ENCODE assay signal across 29 mouse cellular contexts in genomic region chr5:138267114-138267513, GRCm38 (mm10). TPM values are rescaled to one million over a fixed set of nuclear protein-coding genes. Genes with fewer than 3 reads are reported as not detected.
DNase-seq lines count a peak whose midpoint lies in the region; ATAC-seq lines count a peak whose summit lies in the region.
"Had no signal": no experiment of that assay in that cellular context is flagged by ENCODE, and none has a peak within 500 bp of the region (broad histone marks: within the 10 kb centered on the region; RNA-seq: fewer than 3 reads in every experiment).

No protein-coding gene starts in this region.

- H3K27ac ChIP-seq in liver, embryonic 11.5 days (ENCODE audit: low read depth, low read length) = no peak overlapping the region
- H3K27ac ChIP-seq: embryonic facial prominence, embryonic 13.5 days; embryonic facial prominence, embryonic 15.5 days; forebrain, embryonic 10.5 days; forebrain, embryonic 13.5 days; forebrain, embryonic 15.5 days had no signal

- no peak overlapping the region for H3K4me3 ChIP-seq in liver, embryonic 11.5 days (ENCODE audit: low read depth, low read length)
- H3K4me3 ChIP-seq: embryonic facial prominence, embryonic 13.5 days; embryonic facial prominence, embryonic 15.5 days; erythroblast, embryonic 14.5 days; forebrain, embryonic 10.5 days; forebrain, embryonic 13.5 days; forebrain, embryonic 15.5 days had no signal

- no peak overlapping the region for H3K9ac ChIP-seq in liver, embryonic 11.5 days (ENCODE audit: low read depth, low read length)
- H3K9ac ChIP-seq: embryonic facial prominence, embryonic 13.5 days; embryonic facial prominence, embryonic 15.5 days; forebrain, embryonic 13.5 days; forebrain, embryonic 15.5 days; forebrain, postnatal 0 days had no signal

- peaks cover 20% of the 10 kb centered on the region for H3K27me3 ChIP-seq in liver, embryonic 11.5 days (replicated peaks; ENCODE audit: control insufficient read depth, insufficient read depth, low read length)
- H3K27me3 ChIP-seq: forebrain, embryonic 15.5 days; Patski had no signal

- intact Hi-C loops in heart, postnatal 10 days (cut with DNase I) = no loop called here

- H3K4me1 ChIP-seq in liver, embryonic 11.5 days (replicated peaks; ENCODE audit: control insufficient read depth, insufficient read depth, low read length) = peaks cover 15% of the 10 kb centered on the region

- no peak for ATAC-seq in liver, embryonic 11.5 days (replicated peaks; ENCODE audit: low FRiP score)
- ATAC-seq: activated CD4-positive, CD25-positive, alpha-beta regulatory T cell, adult 4 months; CD4-positive, CD25-positive, alpha-beta regulatory T cell, adult 4 months; forebrain, embryonic 13.5 days; forebrain, embryonic 15.5 days; forebrain, postnatal 0 days; Patski had no signal

- H3K4me2 ChIP-seq in liver, embryonic 11.5 days = no peak overlapping the region
- H3K4me2 ChIP-seq: embryonic facial prominence, embryonic 13.5 days; embryonic facial prominence, embryonic 15.5 days; forebrain, embryonic 13.5 days; forebrain, embryonic 15.5 days had no signal

- no peaks in the 10 kb centered on the region for H3K9me3 ChIP-seq in liver, embryonic 11.5 days (ENCODE audit: control insufficient read depth, low read length)
- H3K9me3 ChIP-seq: embryonic facial prominence, embryonic 13.5 days; embryonic facial prominence, embryonic 15.5 days; forebrain, embryonic 10.5 days; forebrain, embryonic 13.5 days; forebrain, embryonic 15.5 days; G1E had no signal

- peak; percentile 66 for DNase-seq in heart, adult 11 months
- no peak for DNase-seq in heart, postnatal 10 days
- peak; percentile 9 for DNase-seq in liver, embryonic 11.5 days (ENCODE audit: low spot score)
- no peak for DNase-seq in liver
- DNase-seq in testis, postnatal 10 days (ENCODE audit: low spot score) = peak; percentile 32
- DNase-seq in testis, postnatal 14 days (ENCODE audit: low spot score) = no peak
- DNase-seq: adrenal gland, adult 8-10 months; adrenal gland, postnatal 14 days; adrenal gland, postnatal 36 days; B cell, adult 2 months; cerebellum, adult 11-12 months; cerebellum, adult 2 months; cerebellum, adult 9-10 months; cerebellum, postnatal 10 days; cerebellum, postnatal 25 days; forebrain, postnatal 0 days had no signal

- 84% methylated on average over 3 of the region's 3 CpGs for WGBS in liver, embryonic 11.5 days

- H3K36me3 ChIP-seq in liver, embryonic 11.5 days (ENCODE audit: control insufficient read depth, insufficient read depth, low read length) = peaks cover 2% of the 10 kb centered on the region; the same call in 1 of the 2 replicates

RNA-seq across cellular contexts. Expression of gene BC037034, which starts 3.3 kb away (rescaled TPM):
- 1 to 10 TPM; 5.4 to 6.5 TPM for total RNA-seq in heart, postnatal 10 days (2021)
- polyA plus RNA-seq in liver, embryonic 11.5 days (2014; fragmentation: Nextera tagmentation; extraction: Ambion mirVana) = 6.8 and 7.2 TPM in 2 replicates

RNA-seq across cellular contexts. Expression of gene Gal3st4, which starts 5.5 kb away (rescaled TPM):
- under 1 TPM; 0.36 to 0.47 TPM for total RNA-seq in heart, postnatal 10 days (2021)
- polyA plus RNA-seq in liver, embryonic 11.5 days (2014; fragmentation: Nextera tagmentation; extraction: Ambion mirVana) = 0.60 and 0.96 TPM in 2 replicates
- polyA plus RNA-seq: erythroblast, embryonic 14.5 days; G1E had no signal

RNA-seq across cellular contexts. Expression of gene Lamtor4, which starts 11.8 kb away (rescaled TPM):
- total RNA-seq in heart, postnatal 10 days (2021) = 10 to 100 TPM; 75.6 to 77.5 TPM
- polyA plus RNA-seq in liver, embryonic 11.5 days (2014; fragmentation: Nextera tagmentation; extraction: Ambion mirVana) = 40.3 and 49.2 TPM in 2 replicates

RNA-seq across cellular contexts. Expression of gene Gm43720, which starts 12.6 kb away (rescaled TPM):
- total RNA-seq in heart, postnatal 10 days (2021) = not detected
- 0.05 and 0.12 TPM in 2 replicates for polyA plus RNA-seq in liver, embryonic 11.5 days (2014; fragmentation: Nextera tagmentation; extraction: Ambion mirVana)
- total RNA-seq: adrenal gland, adult 18-20 months; adrenal gland, adult 8-10 months; adrenal gland, postnatal 14 days; adrenal gland, postnatal 36 days; CH12.LX had no signal
- polyA plus RNA-seq: activated CD4-positive, CD25-positive, alpha-beta regulatory T cell, adult 4 months; CD4-positive, CD25-positive, alpha-beta regulatory T cell, adult 4 months; embryonic facial prominence, embryonic 11.5 days; erythroblast, embryonic 14.5 days; G1E had no signal

RNA-seq across cellular contexts. Expression of gene Gpc2, which starts 12.7 kb away (rescaled TPM):
- total RNA-seq in heart, postnatal 10 days (2021) = 1 to 10 TPM in 1 of 2 experiments, under 1 TPM in 1; 0.86 to 1.1 TPM
- 1.9 and 2.7 TPM in 2 replicates for polyA plus RNA-seq in liver, embryonic 11.5 days (2014; fragmentation: Nextera tagmentation; extraction: Ambion mirVana)
- total RNA-seq: CH12.LX, G1E had no signal
- polyA plus RNA-seq: activated CD4-positive, CD25-positive, alpha-beta regulatory T cell, adult 4 months; G1E had no signal

Comparison
In these comparisons a context has a peak if more than half of its experiments do, and no peak if none do; other contexts are left out.
1. DNase-seq: peak in heart, adult 11 months (single experiment), liver, embryonic 11.5 days (single experiment) and testis, postnatal 10 days (single experiment); none in heart, postnatal 10 days (0 of 2), liver (single experiment) and testis, postnatal 14 days (single experiment).